Mouse (Mus musculus) heart, embryonic 14.5 days (tissue): ENCODE results near the gene Nfkbia. TPM values are rescaled to one million over a fixed set of nuclear protein-coding genes. Genes with fewer than 3 reads are reported as not detected.

Experiments used
- ATAC-seq: fragments of 200-750 bp; cut with Nextera tagmentation; 2 replicates; pipeline ENCODE4 v1.8.0; 2017; ENCODE audit warnings: low read depth, moderate TSS enrichment; ENCODE audit not compliant: insufficient number of reproducible peaks, insufficient read depth, low FRiP score
- H3K27ac ChIP-seq, 2 experiments: fragments of 200-500 bp in 1 of 2; fragments of 300-500 bp in 1 of 2; sonication (generic) in 1 of 2; replicated peaks in 1 of 2; 2 replicates each; pipeline ENCODE4 v1.5.1; 2012 to 2014; ENCODE audit warnings: low read depth in 2 of 2, low read length in 2 of 2, control low read depth in 1 of 2, mild to moderate bottlenecking in 1 of 2, mixed read lengths in 1 of 2; ENCODE audit not compliant: control insufficient read depth in 1 of 2, insufficient read depth in 1 of 2
- H3K27me3 ChIP-seq: fragments of 300-500 bp; sonication (generic); 2 replicates; pipeline ENCODE4 v1.6.1; 2014; ENCODE audit warnings: mild to moderate bottlenecking, low read length, control low read depth; ENCODE audit not compliant: control insufficient read depth, insufficient read depth
- H3K36me3 ChIP-seq: fragments of 300-500 bp; sonication (generic); 2 replicates; pipeline ENCODE4 v1.6.1; 2014; ENCODE audit warnings: mild to moderate bottlenecking, control low read depth, low read length, mixed read lengths; ENCODE audit not compliant: control insufficient read depth, insufficient read depth
- H3K4me1 ChIP-seq, 2 experiments: fragments of 200-500 bp in 1 of 2; fragments of 300-500 bp in 1 of 2; sonication (generic) in 1 of 2; 2 replicates each; pipeline ENCODE4 v1.6.1; 2012 to 2014; ENCODE audit warnings: low read length in 2 of 2, control low read depth in 1 of 2, mixed read lengths in 1 of 2; ENCODE audit not compliant: control insufficient read depth in 2 of 2, insufficient read depth in 2 of 2
- H3K4me2 ChIP-seq: fragments of 300-500 bp; sonication (generic); 2 replicates; pipeline ENCODE4 v1.6.1; 2014; ENCODE audit warnings: mild to moderate bottlenecking, low read length
- H3K4me3 ChIP-seq, 2 experiments: fragments of 200-500 bp in 1 of 2; fragments of 300-500 bp in 1 of 2; sonication (generic) in 1 of 2; 2 replicates each; pipeline ENCODE4 v1.5.1; 2012 to 2014; ENCODE audit warnings: low read length in 2 of 2, mild to moderate bottlenecking in 2 of 2, control low read depth in 1 of 2, low read depth in 1 of 2, moderate library complexity in 1 of 2; ENCODE audit not compliant: control insufficient read depth in 1 of 2, insufficient read depth in 1 of 2
- H3K9ac ChIP-seq: fragments of 300-500 bp; sonication (generic); 2 replicates; pipeline ENCODE4 v1.6.1; 2014; ENCODE audit warnings: mild to moderate bottlenecking, low read length
- H3K9me3 ChIP-seq: fragments of 300-500 bp; sonication (generic); 2 replicates; pipeline ENCODE4 v1.6.1; 2016; ENCODE audit warnings: low read length, control low read depth; ENCODE audit not compliant: control insufficient read depth
- WGBS: fragments of 180-500 bp; shearing (Covaris S2); extraction: QIAGEN DNeasy Blood & Tissue Kit; methylation state at CpG from one replicate; pipeline ENCODE4 v1.1.7; 2014; 5-methylcytosine and 5-hydroxymethylcytosine counted together
- polyA plus RNA-seq: library from polyadenylated mRNA; unstranded; fragments of >200 nt; fragmentation: Nextera tagmentation; extraction: Ambion mirVana; gene quantifications from 2 replicates; pipeline ENCODE4 v1.2.1, GENCODE M21; 2014

Nfkbia gene
- polyA plus RNA-seq, 1 experiment from 2014 or later = 58.6 TPM

DNA sequence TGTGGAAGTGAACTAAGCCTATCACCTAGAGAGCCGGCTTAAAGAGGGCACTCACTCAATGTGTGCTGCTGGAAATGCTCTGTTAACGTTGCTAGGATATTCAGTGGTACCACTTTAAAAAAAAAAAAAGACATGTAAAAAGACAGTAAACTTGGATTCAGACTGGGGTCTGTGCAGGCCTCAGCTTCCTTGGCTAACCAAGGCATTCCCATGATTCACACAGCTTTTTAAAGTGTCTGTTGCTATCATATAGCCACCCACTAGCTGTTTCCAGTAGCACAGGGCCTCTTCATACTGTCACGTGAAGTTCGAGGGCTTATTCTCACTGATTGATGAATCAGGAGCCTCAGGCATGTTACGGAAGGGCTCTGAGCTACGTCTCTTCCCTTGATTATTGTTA lies 30.0 kb downstream of the Nfkbia start:
- no peaks in the 10 kb centered on the region for H3K9me3 ChIP-seq
- H3K9ac ChIP-seq = no peak overlapping the region
- no peak overlapping the region for H3K4me2 ChIP-seq
- H3K27ac ChIP-seq = no peak overlapping the region
- peaks cover 22 to 32% of the 10 kb centered on the region in 2 experiments for H3K4me1 ChIP-seq
- no peaks in the 10 kb centered on the region for H3K27me3 ChIP-seq
- no peak for ATAC-seq
- no peaks in the 10 kb centered on the region for H3K36me3 ChIP-seq
- H3K4me3 ChIP-seq = no peak overlapping the region
- WGBS = 62% methylated on average over 6 of the region's 6 CpGs

DNA sequence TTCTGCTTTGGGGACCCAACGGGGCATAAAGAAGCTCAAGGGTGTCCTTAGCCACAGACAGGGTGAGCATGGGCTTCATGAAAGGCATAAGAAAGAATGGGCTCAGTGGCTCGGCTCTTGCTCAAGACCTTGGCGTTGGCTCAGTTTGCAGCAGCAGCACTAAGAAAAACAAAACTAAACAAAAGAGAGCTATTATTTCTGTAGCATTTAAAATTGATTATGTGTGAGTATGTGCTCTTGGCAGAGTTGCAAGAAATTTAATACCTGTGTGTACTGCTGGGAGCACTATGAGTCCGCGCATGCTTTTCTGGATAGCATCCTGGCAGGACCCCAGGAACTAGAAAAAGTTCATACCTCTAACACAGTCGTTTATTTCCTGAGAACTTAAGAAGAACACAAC lies 30.7 kb downstream of the Nfkbia start:
- Histone ChIP-seq H3K4me1 (peaks cover 20 to 29% of the 10 kb centered on the region in 2 experiments), H3K9ac (no peak overlapping the region), H3K4me3 (no peak overlapping the region), H3K4me2 (no peak overlapping the region), H3K36me3 (no peaks in the 10 kb centered on the region), H3K27me3 (no peaks in the 10 kb centered on the region), H3K27ac (no peak overlapping the region), H3K9me3 (no peaks in the 10 kb centered on the region)
- WGBS = 76% methylated on average over 6 of the region's 6 CpGs
- ATAC-seq = no peak

DNA sequence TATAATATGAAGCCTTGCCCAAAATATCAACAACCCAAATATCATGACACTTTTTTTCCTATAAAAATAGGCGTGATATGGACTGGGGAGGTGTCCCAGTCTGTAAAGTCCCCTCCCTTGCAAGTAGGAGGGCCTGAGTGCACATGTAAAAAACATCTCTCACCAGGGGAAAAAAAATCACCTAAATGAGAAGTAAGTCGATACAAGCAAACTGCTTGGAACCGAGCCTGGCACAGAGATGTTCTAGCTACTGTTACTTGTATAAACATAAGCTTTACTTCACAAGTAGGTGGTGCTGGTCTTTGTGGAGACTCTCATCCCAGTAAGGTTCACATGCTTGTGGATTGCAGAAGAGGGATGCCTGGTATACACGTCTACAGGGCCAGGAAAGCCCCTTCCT lies 31.5 kb downstream of the Nfkbia start:
- no peaks in the 10 kb centered on the region for H3K27me3 ChIP-seq
- H3K27ac ChIP-seq = no peak overlapping the region
- no peak overlapping the region for H3K4me2 ChIP-seq
- H3K4me3 ChIP-seq = no peak overlapping the region
- no peak for ATAC-seq
- WGBS = 40% methylated on average over 4 of the region's 4 CpGs
- H3K9me3 ChIP-seq = no peaks in the 10 kb centered on the region
- H3K9ac ChIP-seq = no peak overlapping the region
- H3K36me3 ChIP-seq = no peaks in the 10 kb centered on the region
- peaks cover 17 to 23% of the 10 kb centered on the region in 2 experiments for H3K4me1 ChIP-seq

DNA sequence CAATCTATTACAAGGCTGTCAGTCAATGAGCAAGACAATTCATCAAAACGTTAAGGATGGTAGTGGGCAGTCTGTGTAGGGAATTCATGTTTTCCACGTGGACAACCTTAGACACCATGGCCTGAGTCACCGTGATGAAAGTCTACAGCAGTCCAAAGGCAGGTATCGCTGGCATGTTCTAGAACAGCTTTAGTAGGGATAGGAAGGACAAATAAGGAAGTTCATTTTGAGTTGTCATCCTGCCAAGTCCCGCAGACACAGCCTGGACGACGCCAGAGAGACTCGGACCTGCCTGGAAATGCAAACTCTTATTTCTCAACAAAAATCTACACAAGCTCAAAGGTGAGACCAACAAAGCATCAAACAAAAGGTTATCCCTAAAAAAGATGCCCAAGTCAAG lies 32.7 kb downstream of the Nfkbia start:
- WGBS = 61% methylated on average over 8 of the region's 8 CpGs

DNA sequence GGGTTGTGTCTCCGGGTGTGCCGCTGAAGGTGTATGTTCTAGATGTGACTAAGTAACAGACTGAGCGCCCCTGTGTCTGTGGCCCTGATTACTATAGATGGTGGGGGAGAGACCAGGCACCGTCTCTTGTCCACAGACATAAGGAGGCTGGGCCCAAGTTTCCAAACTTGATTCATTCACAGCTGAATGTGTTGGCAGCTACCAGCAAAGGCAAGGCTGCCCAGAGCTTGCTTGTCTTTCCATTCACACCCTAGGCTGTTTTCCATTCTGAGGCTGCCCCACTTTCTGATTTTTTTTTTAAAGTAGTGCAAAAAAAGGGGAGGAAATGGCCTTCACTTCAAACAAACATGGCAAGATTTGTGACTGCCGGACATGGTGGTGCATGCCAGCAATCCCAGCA lies 35.6 kb downstream of the Nfkbia start:
- no peak for ATAC-seq
- Histone ChIP-seq H3K4me1 (peaks cover 7 to 8% of the 10 kb centered on the region in 2 experiments; a peak in 3 of 4 replicates), H3K36me3 (no peaks in the 10 kb centered on the region), H3K27ac (no peak overlapping the region), H3K9me3 (no peaks in the 10 kb centered on the region), H3K4me3 (no peak overlapping the region), H3K27me3 (no peaks in the 10 kb centered on the region), H3K9ac (no peak overlapping the region), H3K4me2 (no peak overlapping the region)
- WGBS = 73% methylated on average over 5 of the region's 5 CpGs

More for the DNA sequence above, 32.7 kb downstream of the Nfkbia start:
- ATAC-seq = no peak
- no peak overlapping the region for H3K4me3 ChIP-seq
- peaks cover 13 to 20% of the 10 kb centered on the region in 2 experiments for H3K4me1 ChIP-seq
- H3K36me3 ChIP-seq = no peaks in the 10 kb centered on the region
- H3K4me2 ChIP-seq = no peak overlapping the region
- H3K27ac ChIP-seq = no peak overlapping the region
- no peaks in the 10 kb centered on the region for H3K9me3 ChIP-seq
- H3K27me3 ChIP-seq = no peaks in the 10 kb centered on the region
- no peak overlapping the region for H3K9ac ChIP-seq

DNA sequence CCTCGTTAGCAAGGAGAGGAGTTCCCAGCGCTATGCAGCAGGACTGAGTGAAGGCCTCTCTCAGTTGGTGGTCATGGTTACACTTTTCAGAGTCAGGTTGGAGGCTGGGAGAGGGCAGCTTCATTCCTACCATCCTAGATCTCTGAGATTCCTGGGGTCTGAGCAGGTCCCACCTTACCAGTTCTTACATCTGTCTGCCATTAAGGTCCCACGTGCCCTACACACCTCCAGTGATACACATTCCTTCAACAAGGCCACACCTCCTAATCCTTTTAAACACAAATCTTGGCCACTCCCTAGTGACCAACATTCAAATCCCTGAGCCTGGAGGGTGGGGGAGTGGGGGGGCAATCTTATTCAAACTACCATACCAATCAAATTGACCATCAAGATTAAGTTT lies 36.3 kb downstream of the Nfkbia start:
- Histone ChIP-seq H3K27me3 (no peaks in the 10 kb centered on the region), H3K9ac (no peak overlapping the region)
- 61% methylated on average over 3 of the region's 3 CpGs for WGBS

DNA sequence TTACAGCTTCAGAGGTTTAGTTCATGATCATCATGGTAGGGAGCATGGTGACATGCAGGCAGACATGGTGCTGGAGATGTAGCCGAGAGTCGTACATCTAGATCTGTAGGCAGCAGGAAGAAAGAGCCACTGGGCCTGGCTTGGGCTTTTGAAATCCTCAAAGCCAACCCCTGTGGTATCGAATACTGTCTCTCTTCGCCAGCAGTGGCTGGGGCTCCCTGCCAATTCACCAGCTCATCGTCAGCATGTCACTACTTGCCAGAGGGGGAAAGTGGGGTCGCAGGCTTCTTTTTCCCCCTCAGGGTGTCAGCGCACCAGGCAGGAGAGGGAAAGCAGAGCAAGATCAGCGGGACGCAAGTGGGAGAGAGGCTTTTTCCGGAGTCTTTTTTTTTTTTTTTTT lies 37.2 kb downstream of the Nfkbia start:
- Histone ChIP-seq H3K27ac (no peak overlapping the region), H3K4me1 (peaks cover 3 to 7% of the 10 kb centered on the region in 2 experiments; a peak in 3 of 4 replicates), H3K27me3 (no peaks in the 10 kb centered on the region), H3K4me3 (no peak overlapping the region), H3K9ac (no peak overlapping the region), H3K4me2 (no peak overlapping the region), H3K36me3 (no peaks in the 10 kb centered on the region), H3K9me3 (no peaks in the 10 kb centered on the region)
- ATAC-seq = no peak
- 83% methylated on average over 9 of the region's 10 CpGs for WGBS

More for the DNA sequence above, 36.3 kb downstream of the Nfkbia start:
- Histone ChIP-seq H3K9me3 (no peaks in the 10 kb centered on the region), H3K4me1 (peaks cover 4 to 5% of the 10 kb centered on the region in 2 experiments; a peak in 3 of 4 replicates), H3K36me3 (no peaks in the 10 kb centered on the region), H3K4me2 (no peak overlapping the region), H3K4me3 (no peak overlapping the region), H3K27ac (no peak overlapping the region)
- no peak for ATAC-seq

DNA sequence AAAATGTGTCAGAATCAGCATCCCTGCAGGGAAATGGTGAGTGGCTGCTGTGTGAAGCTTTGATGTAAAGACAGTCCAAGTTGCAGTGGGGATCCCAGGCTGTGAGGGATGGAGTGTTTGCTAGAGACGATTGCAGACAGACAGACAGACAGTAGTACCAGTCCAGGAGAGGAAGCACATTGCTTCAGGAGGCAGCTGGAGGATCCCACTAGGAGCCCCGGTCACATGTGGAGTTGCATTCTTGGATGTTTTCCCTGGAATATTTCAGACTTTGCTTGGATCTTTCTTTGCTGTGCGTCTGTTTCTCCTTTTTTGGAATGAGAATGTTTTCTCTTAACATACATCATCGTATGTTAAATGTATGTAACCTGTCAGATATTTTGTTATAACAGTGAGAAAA lies 38.5 kb downstream of the Nfkbia start:
- Histone ChIP-seq H3K9me3 (no peaks in the 10 kb centered on the region), H3K27me3 (no peaks in the 10 kb centered on the region), H3K27ac (no peak overlapping the region), H3K9ac (no peak overlapping the region), H3K4me2 (no peak overlapping the region), H3K36me3 (no peaks in the 10 kb centered on the region), H3K4me1 (peaks cover 0 to 10% of the 10 kb centered on the region in 2 experiments; a peak in 2 of 4 replicates), H3K4me3 (no peak overlapping the region)
- WGBS = 69% methylated on average over 4 of the region's 4 CpGs
- no peak for ATAC-seq
